Mouse (Mus musculus) liver, embryonic 14.5 days (tissue): ENCODE results near the gene Boll.

Source experiments
- CTCF ChIP-seq: IDR thresholded peaks from 2 replicates; pipeline ENCODE4 v1.5.1; 2016; ENCODE audit warnings: antibody characterized with exemption, low read depth, control low read depth
- EP300 ChIP-seq: IDR thresholded peaks from 2 replicates; pipeline ENCODE4 v1.6.1; 2016; ENCODE audit warnings: antibody characterized with exemption, low read depth

- TF ChIP-seq CTCF = no peak
- no peak for TF ChIP-seq EP300
Measured at GRCm38 (mm10) chr1:55223026-55223425, 140.2 kb downstream of the Boll start.
